Mouse (Mus musculus): ENCODE data around the gene Uhrf2. TPM values are rescaled to one million over a fixed set of nuclear protein-coding genes. Genes with fewer than 3 reads are reported as not detected.

Gene Uhrf2
- total RNA-seq, 2 experiments from 2014 or later = 10.3 to 14.3 TPM

GRCm38 (mm10) chr19:30117775-30118174, 87.5 kb downstream of the Uhrf2 start:
- intact Hi-C loops (cut with DNase I) = no loop called here
- DNase-seq = no peak

DNA sequence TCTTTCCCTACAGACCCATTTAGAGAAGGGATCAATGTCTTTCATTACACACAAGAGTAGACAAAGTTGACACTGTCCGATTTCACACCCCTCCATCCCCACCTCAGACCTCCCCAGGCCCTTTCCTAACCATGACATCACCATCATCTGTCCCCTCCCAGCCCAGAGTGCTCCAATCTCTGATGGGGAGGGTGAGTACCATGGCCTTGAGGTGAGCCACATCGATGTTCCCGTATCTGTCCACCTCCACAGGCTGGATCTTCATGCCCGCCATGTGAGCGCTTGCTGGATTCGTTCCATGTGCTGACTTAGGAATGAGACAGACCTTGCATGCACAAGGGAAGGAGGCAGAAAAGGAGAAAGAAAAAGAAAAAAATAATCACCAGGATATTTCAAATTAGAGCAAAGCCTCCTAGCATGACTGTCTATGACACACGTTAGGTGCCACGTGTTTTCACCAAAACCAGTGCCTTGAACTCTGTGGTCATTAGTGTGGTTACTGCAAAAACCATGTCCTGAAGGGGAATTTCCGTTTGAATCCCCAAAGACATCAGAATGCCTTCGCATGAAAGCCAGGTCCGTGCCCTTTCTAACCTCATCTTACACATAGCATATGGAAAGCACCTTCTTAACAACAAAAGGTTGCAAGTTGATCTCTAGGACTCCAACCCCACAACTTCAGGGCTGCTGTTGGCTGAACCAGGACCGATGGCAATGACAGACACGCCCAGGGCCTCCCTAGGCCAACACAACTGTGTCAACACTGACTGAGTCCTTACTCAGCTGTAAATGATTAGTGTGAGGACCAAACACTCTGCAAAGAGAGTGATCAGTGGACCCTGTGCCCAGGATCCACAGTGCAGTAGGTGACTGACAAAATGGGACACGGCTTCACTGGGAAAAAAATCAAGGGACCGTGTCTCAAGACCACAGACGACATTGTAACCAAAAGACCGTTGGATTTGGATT, 88.3 kb downstream of the Uhrf2 start:
- DNase-seq = no peak
- intact Hi-C loops (cut with DNase I) = no loop called here

- no peak for DNase-seq
- intact Hi-C loops (cut with DNase I) = no loop called here
Observed at GRCm38 (mm10) chr19:30124999-30125669, 94.8 kb downstream of the Uhrf2 start.

DNA sequence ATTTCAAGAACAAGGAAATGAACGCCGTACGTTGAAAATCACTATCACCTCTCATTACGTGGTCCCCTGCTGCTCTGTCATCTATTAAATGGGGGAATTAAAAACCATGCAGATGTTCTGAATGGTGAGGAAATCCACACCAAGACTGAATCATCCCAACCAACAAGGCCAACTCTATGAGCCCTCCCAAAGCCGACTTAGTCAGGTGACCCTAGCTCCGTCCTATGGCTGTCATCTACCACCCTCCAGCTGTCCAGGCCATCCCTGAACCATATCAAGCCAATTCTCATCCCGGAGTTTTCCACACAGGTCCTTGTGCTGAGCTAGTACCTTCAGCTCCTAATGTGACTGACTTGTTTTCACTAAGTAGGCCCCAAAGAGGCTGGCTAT, 95.4 kb downstream of the Uhrf2 start:
- intact Hi-C loops (cut with DNase I) = no loop called here
- no peak for DNase-seq

DNA sequence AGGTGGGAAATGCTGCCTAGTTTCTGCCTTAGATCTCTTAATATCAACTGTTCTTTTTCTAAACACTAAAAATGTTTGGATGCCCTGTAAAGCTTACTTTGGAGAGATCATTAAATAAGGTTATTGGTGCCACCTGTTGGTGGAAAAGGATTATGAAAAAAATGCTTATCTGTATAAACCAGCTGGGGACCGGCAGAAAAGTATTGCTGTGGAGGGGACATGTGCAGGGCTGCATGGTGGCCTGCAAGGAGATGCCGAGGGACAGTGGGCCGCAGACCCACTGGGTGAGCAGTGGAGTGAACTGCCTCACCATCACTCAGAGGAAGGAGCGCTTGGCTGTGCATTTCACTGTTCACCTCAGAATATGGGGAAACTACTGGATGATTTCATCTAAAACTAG, 97.9 kb downstream of the Uhrf2 start:
- intact Hi-C loops (cut with DNase I) = no loop called here
- no peak for DNase-seq

DNA sequence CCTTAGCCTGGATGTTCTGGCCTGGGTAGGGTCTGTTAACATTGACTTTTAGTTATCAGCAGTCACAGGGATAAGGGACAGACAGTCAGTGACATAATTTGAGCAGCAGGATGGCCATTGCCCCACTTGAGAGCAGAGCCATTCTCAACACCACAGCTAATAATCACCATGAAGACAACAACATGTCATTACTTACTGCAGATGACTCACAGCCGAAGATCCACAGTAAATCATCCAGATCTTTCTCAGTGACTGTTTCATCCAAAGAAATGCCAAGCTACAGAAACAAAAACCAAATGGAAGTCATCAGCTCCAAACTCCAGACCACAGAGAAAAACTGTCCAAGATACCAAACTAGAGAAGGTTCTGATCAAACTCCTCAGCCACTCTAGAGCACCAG, 106.0 kb downstream of the Uhrf2 start:
- intact Hi-C loops (cut with DNase I) = no loop called here
- DNase-seq = no peak

Other genes starting within 250 kb of the Uhrf2 start
- gene 9930021J03Rik, start 224.5 kb upstream of the Uhrf2 start, total RNA-seq (2021) = 10 to 100 TPM in 1 of 2 experiments, 1 to 10 TPM in 1; 9.6 to 11.0 TPM
- 1 to 10 TPM; 7.4 to 9.3 TPM for gene Ranbp6, start 217.5 kb upstream of the Uhrf2 start, total RNA-seq (2021)
- gene Il33, start 105.4 kb upstream of the Uhrf2 start, total RNA-seq (2021) = 1 to 10 TPM; 4.0 to 5.6 TPM
- gene Trpd52l3, start 26.7 kb upstream of the Uhrf2 start, total RNA-seq (2021) = not detected
- gene Gldc, start 144.9 kb downstream of the Uhrf2 start, total RNA-seq (2021) = not detected
- gene Mbl2, start 202.4 kb downstream of the Uhrf2 start, total RNA-seq (2021) = not detected

All from gastrocnemius, postnatal 36 days (tissue).